Mouse (Mus musculus) myocyte (in vitro differentiated cells): ENCODE measurements around the gene Gm20388.

Experiments used
- CEBPB ChIP-seq: IDR thresholded peaks from 2 replicates; pipeline ENCODE4 v1.6.1; 2011; ENCODE audit warnings: mild to moderate bottlenecking, moderate library complexity; ENCODE audit not compliant: poor library complexity, insufficient read depth, severe bottlenecking
- E2F4 ChIP-seq: IDR thresholded peaks from one replicate; pipeline ENCODE4 v1.6.1; 2011; ENCODE audit warnings: mild to moderate bottlenecking, control low read depth, moderate library complexity; ENCODE audit not compliant: insufficient read depth
- MAX ChIP-seq: IDR thresholded peaks from one replicate; pipeline ENCODE4 v1.6.1; 2011; ENCODE audit warnings: low read depth, mild to moderate bottlenecking, control low read depth
- MYOD1 ChIP-seq, 3 experiments: IDR thresholded peaks; one replicate each; pipeline ENCODE4 v1.6.1; 2011; ENCODE audit warnings: control low read depth in 2 of 3, low read depth in 2 of 3, mild to moderate bottlenecking in 2 of 3, moderate library complexity in 1 of 3; ENCODE audit not compliant: insufficient read length in 2 of 3, control insufficient read depth in 1 of 3
- MYOG ChIP-seq, 3 experiments: IDR thresholded peaks; one replicate each; pipeline ENCODE4 v1.6.1; 2011; ENCODE audit warnings: control low read depth in 2 of 3, low read depth in 2 of 3, mild to moderate bottlenecking in 2 of 3; ENCODE audit not compliant: insufficient read length in 2 of 3, control insufficient read depth in 1 of 3, insufficient read depth in 1 of 3
- POLR2A ChIP-seq: IDR thresholded peaks from one replicate; pipeline ENCODE4 v1.6.1; 2011; ENCODE audit warnings: low read depth, mild to moderate bottlenecking, control low read depth, moderate library complexity; ENCODE audit not compliant: insufficient read length
- POLR2AphosphoS2 ChIP-seq: IDR thresholded peaks from one replicate; pipeline ENCODE4 v1.6.1; 2011; ENCODE audit warnings: low read depth, control low read depth; ENCODE audit not compliant: insufficient read length
- REST ChIP-seq: IDR thresholded peaks from one replicate; pipeline ENCODE4 v1.6.1; 2011; ENCODE audit warnings: mild to moderate bottlenecking, control low read depth, moderate library complexity; ENCODE audit not compliant: insufficient read depth, insufficient read length
- SRF ChIP-seq: IDR thresholded peaks from one replicate; pipeline ENCODE4 v1.6.1; 2011; ENCODE audit warnings: low read depth; ENCODE audit not compliant: control insufficient read depth, insufficient read length
- TCF12 ChIP-seq: IDR thresholded peaks from one replicate; pipeline ENCODE4 v1.6.1; 2011; ENCODE audit warnings: mild to moderate bottlenecking, control low read depth; ENCODE audit not compliant: poor library complexity, insufficient read depth, severe bottlenecking
- TCF3 ChIP-seq: IDR thresholded peaks from one replicate; pipeline ENCODE4 v1.6.1; 2011; ENCODE audit warnings: low read depth, control low read depth; ENCODE audit not compliant: insufficient read length
- USF1 ChIP-seq: IDR thresholded peaks from one replicate; pipeline ENCODE4 v1.6.1; 2011; ENCODE audit warnings: low read depth, mild to moderate bottlenecking, control low read depth, moderate library complexity

- TF ChIP-seq POLR2A, result no peak
- TF ChIP-seq USF1, result no peak
- no peak for TF ChIP-seq SRF
- no peak for TF ChIP-seq REST
- no peak for TF ChIP-seq E2F4
- TF ChIP-seq MAX, result no peak
- TF ChIP-seq POLR2AphosphoS2, result no peak
- TF ChIP-seq CEBPB, result no peak
- TF ChIP-seq TCF3, result no peak
- TF ChIP-seq MYOG (IDR thresholded peaks at IDR 0.05; ENCODE audit: control insufficient read depth in 1 of 3, insufficient read depth in 1 of 3, insufficient read length in 2 of 3, low read depth in 2 of 3), result no peak
- no peak for TF ChIP-seq TCF12
- no peak for TF ChIP-seq MYOD1 (IDR thresholded peaks at IDR 0.05; ENCODE audit: control insufficient read depth in 1 of 3, insufficient read length in 2 of 3, low read depth in 2 of 3)
Observed at GRCm38 (mm10) chr8:124193992-124194391, 4283.4 kb downstream of the Gm20388 start.
